Comparison of ENCODE assay signal across 35 mouse cellular contexts in genomic region chr11:32878967-32879366, GRCm38 (mm10). TPM values are rescaled to one million over a fixed set of nuclear protein-coding genes. Genes with fewer than 3 reads are reported as not detected.
DNase-seq lines count a peak whose midpoint lies in the region; ATAC-seq and TF ChIP-seq lines count a peak whose summit lies in the region.
"Had no signal": no experiment of that assay in that cellular context is flagged by ENCODE, and none has a peak within 500 bp of the region (broad histone marks: within the 10 kb centered on the region; RNA-seq: fewer than 3 reads in every experiment).

No protein-coding gene starts in this region.

- intact Hi-C loops in heart, adult 2 months (cut with DNase I) = no loop called here
- intact Hi-C loops in heart, postnatal 25 days (cut with DNase I) = no loop called here

- H3K4me2 ChIP-seq in kidney, embryonic 14.5 days (replicated peaks; ENCODE audit: low read depth, low read length) = no peak overlapping the region
- H3K4me2 ChIP-seq in forebrain, embryonic 14.5 days (ENCODE audit: low read length) = no peak overlapping the region
- H3K4me2 ChIP-seq: embryonic facial prominence, embryonic 13.5 days; forebrain, embryonic 12.5 days; heart, embryonic 11.5 days; hindbrain, embryonic 13.5 days; intestine, embryonic 15.5 days had no signal

- no peak overlapping the region for H3K4me3 ChIP-seq in heart, adult 2 months
- H3K4me3 ChIP-seq in testis, adult 2 months (ENCODE audit: control insufficient read depth, low read depth, low read length) = no peak overlapping the region
- H3K4me3 ChIP-seq in kidney, embryonic 14.5 days (ENCODE audit: low read length) = no peak overlapping the region
- no peak overlapping the region for H3K4me3 ChIP-seq in forebrain, embryonic 14.5 days (ENCODE audit: low read depth, low read length)
- H3K4me3 ChIP-seq: embryonic facial prominence, embryonic 10.5 days; embryonic facial prominence, embryonic 13.5 days; erythroblast, embryonic 14.5 days; forebrain, embryonic 12.5 days; hindbrain, embryonic 10.5 days; hindbrain, embryonic 13.5 days; intestine, embryonic 15.5 days had no signal

- TF ChIP-seq CTCF in heart, adult 2 months (IDR thresholded peaks at IDR 0.05) = 0 out of 2 replicates have a peak, but pooled peaks have one; percentile 7
- TF ChIP-seq CTCF in testis, adult 2 months (IDR thresholded peaks at IDR 0.05; ENCODE audit: control insufficient read depth, insufficient read depth, insufficient replicate concordance, low read depth, low read length) = peak; percentile 15; the same call in 1 of the 2 replicates
- TF ChIP-seq CTCF in Patski (IDR thresholded peaks at IDR 0.05) = peak; percentile 17
- TF ChIP-seq CTCF in brain, embryonic 14.5 days (IDR thresholded peaks at IDR 0.05; ENCODE audit: borderline replicate concordance, extremely low read depth, insufficient read depth, insufficient read length) = peak; percentile 18; the same call in 1 of the 2 replicates

- H3K9ac ChIP-seq in heart, adult 2 months (ENCODE audit: low read depth, low read length) = no peak overlapping the region
- H3K9ac ChIP-seq in kidney, embryonic 14.5 days (ENCODE audit: low read depth, low read length) = no peak overlapping the region
- no peak overlapping the region for H3K9ac ChIP-seq in forebrain, embryonic 14.5 days (ENCODE audit: low read length)
- H3K9ac ChIP-seq: embryonic facial prominence, embryonic 13.5 days; forebrain, embryonic 12.5 days; hindbrain, embryonic 13.5 days; intestine, embryonic 15.5 days had no signal

- 95% methylated on average over 3 of the region's 3 CpGs for WGBS in heart, adult 2 months
- 96% methylated on average over 3 of the region's 3 CpGs for WGBS in kidney, embryonic 14.5 days
- 96% methylated on average over 3 of the region's 3 CpGs for WGBS in forebrain, embryonic 14.5 days

- DNase-seq in heart, adult 2 months = no peak
- no peak for DNase-seq in heart, postnatal 25 days (ENCODE audit: low spot score)
- DNase-seq in testis, postnatal 14 days (ENCODE audit: low spot score) = no peak
- DNase-seq in Patski (ENCODE audit: low read depth, low spot score) = no peak
- DNase-seq in brain, embryonic 14.5 days (ENCODE audit: low read depth) = no peak
- no peak for DNase-seq in forebrain, embryonic 14.5 days (ENCODE audit: low spot score)
- DNase-seq: adrenal gland, adult 2 months; adrenal gland, postnatal 14 days; cerebellum, adult 11-12 months; cerebellum, adult 8-10 months; cerebellum, postnatal 10 days; cerebellum, postnatal 36 days; embryo, embryonic 11 days; gastrocnemius, postnatal 10 days; gastrocnemius, postnatal 36 days; heart, postnatal 36 days had no signal

- no peak overlapping the region for H3K27ac ChIP-seq in heart, adult 2 months
- no peak overlapping the region for H3K27ac ChIP-seq in testis, adult 2 months (ENCODE audit: control insufficient read depth, insufficient read depth, low read depth, low read length)
- no peak overlapping the region for H3K27ac ChIP-seq in kidney, embryonic 14.5 days (ENCODE audit: low read depth, low read length)
- H3K27ac ChIP-seq in forebrain, embryonic 14.5 days (ENCODE audit: low read depth, low read length) = no peak overlapping the region
- H3K27ac ChIP-seq: embryonic facial prominence, embryonic 10.5 days; embryonic facial prominence, embryonic 13.5 days; forebrain, embryonic 12.5 days; hindbrain, embryonic 10.5 days; hindbrain, embryonic 13.5 days; intestine, embryonic 15.5 days had no signal

- no peaks in the 10 kb centered on the region for H3K27me3 ChIP-seq in heart, adult 2 months (ENCODE audit: control insufficient read depth, insufficient read depth, low read length)
- H3K27me3 ChIP-seq in testis, adult 2 months (ENCODE audit: control insufficient read depth, insufficient read depth, low read length) = no peaks in the 10 kb centered on the region
- H3K27me3 ChIP-seq in Patski = peaks cover 10% of the 10 kb centered on the region
- no peaks in the 10 kb centered on the region for H3K27me3 ChIP-seq in kidney, embryonic 14.5 days (ENCODE audit: control insufficient read depth, insufficient read depth, low read length)
- H3K27me3 ChIP-seq in forebrain, embryonic 14.5 days (replicated peaks; ENCODE audit: control insufficient read depth, insufficient read depth, low read length) = no peaks in the 10 kb centered on the region
- H3K27me3 ChIP-seq: embryonic facial prominence, embryonic 13.5 days; forebrain, embryonic 12.5 days; hindbrain, embryonic 13.5 days; intestine, embryonic 15.5 days had no signal

- TF ChIP-seq POLR2A in heart, adult 2 months (IDR thresholded peaks at IDR 0.05; ENCODE audit: insufficient read depth, low read depth, low read length) = no peak
- no peak for TF ChIP-seq POLR2A in testis, adult 2 months (IDR thresholded peaks at IDR 0.05; ENCODE audit: control insufficient read depth, low read depth, low read length)
- no peak for TF ChIP-seq POLR2A in brain, embryonic 14.5 days (IDR thresholded peaks at IDR 0.05; ENCODE audit: borderline replicate concordance, extremely low read depth, insufficient read depth, insufficient read length, poor library complexity, severe bottlenecking)

- H3K79me2 ChIP-seq in heart, adult 2 months (replicated peaks; ENCODE audit: control insufficient read depth, insufficient read depth, low read length) = no peaks in the 10 kb centered on the region

- TF ChIP-seq EP300 in heart, adult 2 months (IDR thresholded peaks at IDR 0.05; ENCODE audit: insufficient read depth, low read depth, low read length) = no peak

- no peaks in the 10 kb centered on the region for H3K9me3 ChIP-seq in kidney, embryonic 14.5 days (ENCODE audit: control insufficient read depth, low read length)
- peaks cover 5% of the 10 kb centered on the region; the same call in 1 of the 2 replicates for H3K9me3 ChIP-seq in forebrain, embryonic 14.5 days (replicated peaks; ENCODE audit: control insufficient read depth, low read length)
- H3K9me3 ChIP-seq: embryonic facial prominence, embryonic 10.5 days; forebrain, embryonic 12.5 days; hindbrain, embryonic 10.5 days; hindbrain, embryonic 13.5 days; intestine, embryonic 15.5 days had no signal

- in situ Hi-C loops in Patski (cut with MboI; ENCODE audit: low pct_unique_long_range_greater_than_20kb) = no loop called here

- CTCF ChIA-PET in Patski (lab: Charles Lee) = no interaction called here

- ATAC-seq in Patski = no peak
- ATAC-seq in kidney, embryonic 14.5 days (ENCODE audit: low FRiP score, low TSS enrichment) = no peak
- no peak for ATAC-seq in forebrain, embryonic 14.5 days
- ATAC-seq: forebrain, embryonic 16.5 days; hindbrain, embryonic 16.5 days; intestine, embryonic 15.5 days had no signal

- H3K36me3 ChIP-seq in heart, adult 2 months (ENCODE audit: control insufficient read depth, insufficient read depth, low read length) = no peaks in the 10 kb centered on the region
- no peaks in the 10 kb centered on the region for H3K36me3 ChIP-seq in testis, adult 2 months (ENCODE audit: control insufficient read depth, insufficient read depth, low read length)
- no peaks in the 10 kb centered on the region for H3K36me3 ChIP-seq in kidney, embryonic 14.5 days (ENCODE audit: control insufficient read depth, insufficient read depth, low read length)
- H3K36me3 ChIP-seq in forebrain, embryonic 14.5 days (ENCODE audit: control insufficient read depth, insufficient read depth, low read length) = no peaks in the 10 kb centered on the region
- H3K36me3 ChIP-seq: embryonic facial prominence, embryonic 10.5 days; embryonic facial prominence, embryonic 13.5 days; forebrain, embryonic 12.5 days; hindbrain, embryonic 10.5 days; hindbrain, embryonic 13.5 days; intestine, embryonic 15.5 days had no signal

- POLR2A ChIA-PET in Patski (lab: Charles Lee) = no interaction called here

- H3K4me1 ChIP-seq in heart, adult 2 months (ENCODE audit: control insufficient read depth, insufficient read depth, low read length) = no peaks in the 10 kb centered on the region
- H3K4me1 ChIP-seq in testis, adult 2 months (ENCODE audit: control insufficient read depth, insufficient read depth, low read length) = no peaks in the 10 kb centered on the region
- no peaks in the 10 kb centered on the region for H3K4me1 ChIP-seq in kidney, embryonic 14.5 days (ENCODE audit: control insufficient read depth, insufficient read depth, low read length)
- no peaks in the 10 kb centered on the region for H3K4me1 ChIP-seq in forebrain, embryonic 14.5 days (ENCODE audit: control insufficient read depth, insufficient read depth, low read length)
- H3K4me1 ChIP-seq: forebrain, embryonic 12.5 days; hindbrain, embryonic 10.5 days; hindbrain, embryonic 13.5 days; intestine, embryonic 15.5 days had no signal

RNA-seq across cellular contexts. Expression of gene Smim23, which starts 54.6 kb away (rescaled TPM):
- not detected for total RNA-seq in heart, adult 2 months (2021)
- polyA plus RNA-seq in heart, adult 2 months (2012; rRNA removed) = not detected in 2 replicates
- not detected for total RNA-seq in heart, postnatal 25 days (2021)
- 227 and 257 TPM in 2 replicates for polyA plus RNA-seq in testis, adult 2 months (2012; rRNA removed)
- polyA plus RNA-seq in Patski (2021) = not detected
- polyA plus RNA-seq in brain, embryonic 14.5 days (2012; rRNA removed) = not detected in 2 replicates
- polyA plus RNA-seq in kidney, embryonic 14.5 days (2014; fragmentation: Nextera tagmentation; extraction: Ambion mirVana) = not detected in 2 replicates
- not detected in 2 replicates for polyA plus RNA-seq in forebrain, embryonic 14.5 days (2014; fragmentation: Nextera tagmentation; extraction: Ambion mirVana)
- total RNA-seq: adrenal gland, adult 2 months; adrenal gland, postnatal 14 days; adrenal gland, postnatal 4 days; gastrocnemius, adult 18-20 months; gastrocnemius, postnatal 10 days; gastrocnemius, postnatal 36 days; granulocyte monocyte progenitor cell, adult 5-6 weeks; heart, adult 8-10 months; heart, postnatal 36 days had no signal
- polyA plus RNA-seq: adrenal gland, adult 2 months; cortical plate, adult 2 months; embryonic facial prominence, embryonic 10.5 days; embryonic facial prominence, embryonic 13.5 days; erythroblast, embryonic 14.5 days; forebrain, embryonic 12.5 days; forebrain, embryonic 16.5 days; heart, embryonic 11.5 days; heart, embryonic 14.5 days; heart, postnatal 0 days; hindbrain, embryonic 10.5 days; hindbrain, embryonic 13.5 days; hindbrain, embryonic 16.5 days; intestine, embryonic 15.5 days had no signal

Comparison
In these comparisons a context has a peak if more than half of its experiments do, and no peak if none do; other contexts are left out.
1. RNA of gene Smim23, which starts 54.6 kb away (polyA plus RNA-seq): 227 to 257 TPM in testis, adult 2 months; not detected in heart, adult 2 months, not detected in Patski (single experiment), not detected in brain, embryonic 14.5 days, not detected in kidney, embryonic 14.5 days and not detected in forebrain, embryonic 14.5 days; every median in the first group is over 100 times any median in the second.
2. Peak in every context shown above with its lines, with median percentiles within 50 percentile points of each other: CTCF ChIP-seq.